Mouse (Mus musculus) lung, embryonic 14.5 days (tissue): Measurements from ENCODE around the gene Lat. TPM values are rescaled to one million over a fixed set of nuclear protein-coding genes. Genes with fewer than 3 reads are reported as not detected.

ENCODE experiments used
- ATAC-seq: fragments of 200-750 bp; cut with Nextera tagmentation; 2 replicates; pipeline ENCODE4 v1.8.0; 2017; ENCODE audit warnings: mild to moderate bottlenecking, moderate TSS enrichment, moderate library complexity; ENCODE audit not compliant: insufficient read depth
- DNase-seq: peaks from one replicate; pipeline ENCODE4 v3.0.0-alpha.2; 2015
- H3K27ac ChIP-seq: fragments of 300-500 bp; sonication (generic); 2 replicates; pipeline ENCODE4 v1.5.1; 2014; ENCODE audit warnings: low read depth, mild to moderate bottlenecking, moderate library complexity
- H3K27me3 ChIP-seq: fragments of 300-500 bp; sonication (generic); 2 replicates; pipeline ENCODE4 v1.6.1; 2014; ENCODE audit warnings: low read length, control low read depth; ENCODE audit not compliant: insufficient read depth
- H3K36me3 ChIP-seq: fragments of 300-500 bp; sonication (generic); 2 replicates; pipeline ENCODE4 v1.6.1; 2014; ENCODE audit warnings: control low read depth; ENCODE audit not compliant: insufficient read depth
- H3K4me1 ChIP-seq: fragments of 300-500 bp; sonication (generic); 2 replicates; pipeline ENCODE4 v1.6.1; 2014; ENCODE audit warnings: antibody characterized with exemption, control low read depth; ENCODE audit not compliant: insufficient read depth
- H3K4me2 ChIP-seq: fragments of 300-500 bp; sonication (generic); 2 replicates; pipeline ENCODE4 v1.6.1; 2014; ENCODE audit warnings: mild to moderate bottlenecking
- H3K4me3 ChIP-seq: fragments of 300-500 bp; sonication (generic); 2 replicates; pipeline ENCODE4 v1.5.1; 2014; ENCODE audit warnings: low read depth, low read length
- H3K9ac ChIP-seq: fragments of 300-500 bp; sonication (generic); 2 replicates; pipeline ENCODE4 v1.6.1; 2014
- H3K9me3 ChIP-seq: fragments of 300-500 bp; sonication (generic); 2 replicates; pipeline ENCODE4 v1.6.1; 2016; ENCODE audit warnings: low read depth, low read length, control low read depth
- CTCF ChIP-seq: IDR thresholded peaks from 2 replicates; pipeline ENCODE4 v1.5.1; 2016; ENCODE audit warnings: antibody characterized with exemption, low read depth
- WGBS: fragments of 180-500 bp; shearing (Covaris S2); extraction: QIAGEN DNeasy Blood & Tissue Kit; methylation state at CpG from one replicate; pipeline ENCODE4 v1.1.7; 2014; 5-methylcytosine and 5-hydroxymethylcytosine counted together
- polyA plus RNA-seq: library from polyadenylated mRNA; unstranded; fragments of >200 nt; fragmentation: Nextera tagmentation; extraction: Ambion mirVana; gene quantifications from 2 replicates; pipeline ENCODE4 v1.2.1, GENCODE M21; 2014

The Lat gene
- polyA plus RNA-seq, 1 experiment from 2014 or later = 1.7 TPM

- WGBS = 35% methylated on average over 14 of the region's 14 CpGs
- Histone ChIP-seq H3K27ac (no peak overlapping the region), H3K9ac (no peak overlapping the region), H3K4me3 (no peak overlapping the region), H3K4me1 (no peaks in the 10 kb centered on the region), H3K9me3 (no peaks in the 10 kb centered on the region), H3K36me3 (no peaks in the 10 kb centered on the region), H3K27me3 (no peaks in the 10 kb centered on the region), H3K4me2 (no peak overlapping the region)
- TF ChIP-seq CTCF = no peak
- DNase-seq = no peak
- ATAC-seq = no peak
Observed at GRCm38 (mm10) chr7:126354738-126355614, 14.4 kb downstream of the Lat start.

GRCm38 (mm10) chr7:126353994-126354365 is 15.4 kb downstream of the Lat start:
- WGBS = 82% methylated on average over 3 of the region's 3 CpGs
- H3K4me3 ChIP-seq = no peak overlapping the region
- no peak overlapping the region for H3K9ac ChIP-seq
- DNase-seq (no peak), ATAC-seq (no peak)
- H3K4me1 ChIP-seq = no peaks in the 10 kb centered on the region
- H3K9me3 ChIP-seq = no peaks in the 10 kb centered on the region
- no peak for TF ChIP-seq CTCF
- no peaks in the 10 kb centered on the region for H3K36me3 ChIP-seq
- H3K4me2 ChIP-seq = no peak overlapping the region
- H3K27me3 ChIP-seq = no peaks in the 10 kb centered on the region
- H3K27ac ChIP-seq = no peak overlapping the region

- DNase-seq (no peak), ATAC-seq (no peak)
- Histone ChIP-seq H3K27ac (no peak overlapping the region), H3K4me2 (no peak overlapping the region), H3K4me3 (no peak overlapping the region), H3K27me3 (no peaks in the 10 kb centered on the region), H3K4me1 (no peaks in the 10 kb centered on the region), H3K36me3 (no peaks in the 10 kb centered on the region), H3K9ac (no peak overlapping the region), H3K9me3 (no peaks in the 10 kb centered on the region)
- no peak for TF ChIP-seq CTCF
- 55% methylated on average over 11 of the region's 11 CpGs for WGBS
Observed at GRCm38 (mm10) chr7:126353251-126353993, 15.9 kb downstream of the Lat start.

- H3K4me2 ChIP-seq = peak overlapping the region; percentile 45
- H3K27ac ChIP-seq = peak overlapping the region; percentile 5; the same call in 1 of the 2 replicates
- no peaks in the 10 kb centered on the region for H3K4me1 ChIP-seq
- H3K9ac ChIP-seq = no peak overlapping the region
- H3K27me3 ChIP-seq = no peaks in the 10 kb centered on the region
- 42% methylated on average over 10 of the region's 10 CpGs for WGBS
- no peak for ATAC-seq
- no peaks in the 10 kb centered on the region for H3K36me3 ChIP-seq
- H3K9me3 ChIP-seq = no peaks in the 10 kb centered on the region
- no peak overlapping the region for H3K4me3 ChIP-seq
- DNase-seq = peak; percentile 23
- no peak for TF ChIP-seq CTCF
Observed at GRCm38 (mm10) chr7:126351419-126351951, 17.9 kb downstream of the Lat start.

GRCm38 (mm10) chr7:126350748-126351418 is 18.5 kb downstream of the Lat start:
- Histone ChIP-seq H3K9ac (no peak overlapping the region), H3K27me3 (no peaks in the 10 kb centered on the region), H3K36me3 (no peaks in the 10 kb centered on the region), H3K4me1 (no peaks in the 10 kb centered on the region), H3K4me3 (no peak overlapping the region), H3K27ac (no peak overlapping the region), H3K4me2 (peak overlapping the region; percentile 45), H3K9me3 (no peaks in the 10 kb centered on the region)
- TF ChIP-seq CTCF = no peak
- no peak for ATAC-seq
- peak; percentile 28 for DNase-seq
- whole genome bisulfite sequencing = 51% methylated on average over 20 of the region's 20 CpGs

GRCm38 (mm10) chr7:126348293-126348692 is 21.1 kb downstream of the Lat start:
- Histone ChIP-seq H3K4me3 (no peak overlapping the region), H3K9me3 (no peaks in the 10 kb centered on the region), H3K4me1 (no peaks in the 10 kb centered on the region), H3K4me2 (no peak overlapping the region), H3K36me3 (no peaks in the 10 kb centered on the region), H3K27ac (no peak overlapping the region), H3K9ac (no peak overlapping the region), H3K27me3 (no peaks in the 10 kb centered on the region)
- 50% methylated on average over 8 of the region's 8 CpGs for WGBS
- DNase-seq (no peak), ATAC-seq (no peak)
- no peak for TF ChIP-seq CTCF
